Mouse (Mus musculus): Measurements from ENCODE around the gene Foxp1.

- TF ChIP-seq CTCF (IDR thresholded peaks at IDR 0.05) (no peak), EP300 (IDR thresholded peaks at IDR 0.05) (no peak)
Observed at GRCm38 (mm10) chr6:98901259-98901658, 621.3 kb downstream of the Foxp1 start.
